ENCODE assay signal across 16 mouse cellular contexts in the genomic region with DNA sequence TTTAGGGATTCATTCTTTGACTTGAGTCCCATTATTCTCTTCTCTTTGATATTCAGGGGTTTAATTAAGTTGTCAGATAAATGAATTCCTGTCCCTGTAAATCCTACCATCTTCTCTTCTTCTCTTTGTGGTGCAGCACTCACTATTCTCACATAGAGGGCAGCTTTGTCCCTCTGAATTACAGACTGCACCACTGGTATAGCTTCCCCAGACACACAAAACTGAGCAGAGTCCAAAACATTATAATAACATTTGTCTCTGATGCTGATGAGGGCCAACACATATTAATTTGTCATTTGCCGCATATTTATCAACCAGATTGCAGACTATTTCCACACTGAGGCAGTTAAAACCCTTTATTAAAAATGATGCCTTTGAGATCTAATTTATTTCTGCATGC.
A peak's percentile ranks its signal among the peaks of the same experiment; 100 is the strongest.
DNase-seq lines count a peak whose midpoint lies in the region; ATAC-seq lines count a peak whose summit lies in the region.
"Had no signal": no experiment of that assay in that cellular context is flagged by ENCODE, and none has a peak within 500 bp of the region (broad histone marks: within the 10 kb centered on the region; RNA-seq: fewer than 3 reads in every experiment).

No protein-coding gene starts in this region.

- H3K9me3 ChIP-seq in hindbrain, embryonic 13.5 days, result no peaks in the 10 kb centered on the region
- H3K9me3 ChIP-seq in midbrain, embryonic 15.5 days, result no peaks in the 10 kb centered on the region
- H3K9me3 ChIP-seq: heart, embryonic 10.5 days had no signal

- H3K9ac ChIP-seq in hindbrain, embryonic 13.5 days, result no peak overlapping the region
- H3K9ac ChIP-seq in midbrain, embryonic 15.5 days, result no peak overlapping the region

- H3K36me3 ChIP-seq in hindbrain, embryonic 13.5 days, result no peaks in the 10 kb centered on the region
- no peaks in the 10 kb centered on the region for H3K36me3 ChIP-seq in midbrain, embryonic 15.5 days (replicated peaks)
- H3K36me3 ChIP-seq: heart, embryonic 10.5 days had no signal

- peak; percentile 6 for DNase-seq in layer of hippocampus, adult 11-12 months (ENCODE audit: low spot score)
- no peak for DNase-seq in layer of hippocampus, postnatal 10 days (ENCODE audit: low spot score in 2 of 2)
- peak; percentile 58 for DNase-seq in brain, embryonic 18.5 days (ENCODE audit: low read depth, low spot score)
- DNase-seq in spleen, adult 18-20 months, result no peak
- DNase-seq in ovary, adult 18-20 months (ENCODE audit: low spot score), result no peak
- DNase-seq: adrenal gland, adult 8-10 months; gastrocnemius, postnatal 10 days; heart, postnatal 36 days; kidney, adult 8-10 months had no signal

- H3K27me3 ChIP-seq in hindbrain, embryonic 13.5 days, result no peaks in the 10 kb centered on the region
- no peaks in the 10 kb centered on the region for H3K27me3 ChIP-seq in midbrain, embryonic 15.5 days (replicated peaks)
- H3K27me3 ChIP-seq: CH12.LX, Patski had no signal

- peak; percentile 84 for ATAC-seq in hindbrain, embryonic 13.5 days (ENCODE audit: low FRiP score)
- peak; percentile 86 for ATAC-seq in midbrain, embryonic 15.5 days (replicated peaks)
- ATAC-seq: lung, postnatal 0 days; Patski had no signal

- H3K4me3 ChIP-seq in hindbrain, embryonic 13.5 days, result no peak overlapping the region
- no peak overlapping the region for H3K4me3 ChIP-seq in midbrain, embryonic 15.5 days
- H3K4me3 ChIP-seq: heart, embryonic 10.5 days had no signal

- H3K4me1 ChIP-seq in hindbrain, embryonic 13.5 days (replicated peaks), result no peaks in the 10 kb centered on the region
- H3K4me1 ChIP-seq in midbrain, embryonic 15.5 days, result no peaks in the 10 kb centered on the region
- H3K4me1 ChIP-seq: heart, embryonic 10.5 days had no signal

- WGBS in hindbrain, embryonic 13.5 days, result 71% methylated on average over 1 of the region's 1 CpGs
- 63% methylated on average over 1 of the region's 1 CpGs for WGBS in midbrain, embryonic 15.5 days

- no peak overlapping the region for H3K4me2 ChIP-seq in hindbrain, embryonic 13.5 days
- H3K4me2 ChIP-seq in midbrain, embryonic 15.5 days, result no peak overlapping the region
- H3K4me2 ChIP-seq: liver, embryonic 11.5 days had no signal

- H3K27ac ChIP-seq in hindbrain, embryonic 13.5 days, result no peak overlapping the region
- H3K27ac ChIP-seq in midbrain, embryonic 15.5 days, result no peak overlapping the region
- H3K27ac ChIP-seq: heart, embryonic 10.5 days had no signal

Comparison
In these comparisons a context has a peak if more than half of its experiments do, and no peak if none do; other contexts are left out.
1. DNase-seq: peak in layer of hippocampus, adult 11-12 months (single experiment) and brain, embryonic 18.5 days (single experiment); none in layer of hippocampus, postnatal 10 days (0 of 2), spleen, adult 18-20 months (0 of 2) and ovary, adult 18-20 months (single experiment).